Mouse (Mus musculus) cerebellum, postnatal 10 days (tissue): ENCODE data around the gene Rorb.

Experiments
- DNase-seq, 2 experiments: peaks; one replicate each; pipeline ENCODE4 v3.0.0; 2021; ENCODE audit warnings: mixed read lengths in 2 of 2

The Rorb gene

GRCm38 (mm10) chr19:18887646-18888407 lies 223.2 kb downstream of the Rorb start:
- peak in 1 of 2 experiments; percentile 10 for DNase-seq

- no peak for DNase-seq
Observed at GRCm38 (mm10) chr19:18881162-18881561, 229.8 kb downstream of the Rorb start.
